Mouse (Mus musculus): ENCODE data around the gene 2010300C02Rik. TPM values are rescaled to one million over a fixed set of nuclear protein-coding genes. Genes with fewer than 3 reads are reported as not detected.

Gene 2010300C02Rik
- total and polyA plus RNA-seq, 2 experiments from 2014 or later: 6.9 to 7.9 TPM

DNA sequence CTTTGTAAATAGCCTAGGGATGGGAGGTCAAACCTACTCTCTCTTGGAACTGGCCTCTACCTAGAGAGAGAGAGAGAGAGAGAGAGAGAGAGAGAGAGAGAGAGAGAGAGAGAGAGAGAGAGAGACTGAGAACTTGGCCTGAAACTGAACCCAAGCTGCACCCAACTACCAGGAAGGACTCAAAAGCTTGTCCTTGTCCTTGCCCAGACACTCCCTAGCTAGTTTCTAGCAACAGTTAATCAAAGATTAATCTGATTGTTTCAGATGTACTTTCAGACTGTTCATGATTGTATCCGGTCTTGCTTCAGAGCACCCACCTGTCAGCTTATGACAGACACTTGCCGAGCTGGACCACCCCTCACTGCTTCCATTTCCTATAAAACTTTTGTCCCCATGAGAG lies 153.5 kb downstream of the 2010300C02Rik start:
- DNase-seq (ENCODE audit: low spot score) (no peak), ATAC-seq (ENCODE audit: low FRiP score) (no peak)
- no peaks in the 10 kb centered on the region for H3K27me3 ChIP-seq (ENCODE audit: insufficient read depth, low read length)
- no peaks in the 10 kb centered on the region for H3K9me3 ChIP-seq (ENCODE audit: low read length)
- H3K27ac ChIP-seq (ENCODE audit: low read depth, low read length): no peak overlapping the region
- no peak for TF ChIP-seq CTCF (IDR thresholded peaks at IDR 0.05)
- no peak overlapping the region for H3K4me3 ChIP-seq (ENCODE audit: low read depth, low read length)
- H3K36me3 ChIP-seq (ENCODE audit: insufficient read depth, low read length): no peaks in the 10 kb centered on the region
- no peak overlapping the region for H3K9ac ChIP-seq (replicated peaks; ENCODE audit: low read length, poor library complexity, severe bottlenecking)
- 80% methylated on average over 2 of the region's 2 CpGs for WGBS
- H3K4me1 ChIP-seq (ENCODE audit: insufficient read depth, low read length): no peaks in the 10 kb centered on the region
- H3K4me2 ChIP-seq (ENCODE audit: low read depth, low read length, poor library complexity, severe bottlenecking): no peak overlapping the region

DNA sequence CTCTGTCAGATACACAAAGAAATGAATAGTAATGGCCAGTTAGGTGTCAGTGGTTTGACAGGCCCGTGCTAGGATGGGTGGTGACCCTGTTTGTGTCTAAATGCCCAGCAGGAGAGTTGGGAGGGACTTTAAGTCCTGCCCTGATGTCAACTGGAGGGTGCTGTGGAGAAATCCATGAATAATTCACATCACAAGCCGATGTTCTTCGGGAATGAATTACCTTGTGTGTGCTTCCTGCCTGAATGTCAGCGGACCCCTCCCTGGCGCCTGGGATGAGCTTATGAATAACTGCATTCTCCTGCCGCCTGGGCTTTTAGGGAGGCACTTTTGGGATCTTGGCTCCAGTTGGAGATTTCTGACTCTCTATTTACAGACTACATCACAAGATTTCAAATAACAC lies 154.5 kb downstream of the 2010300C02Rik start:
- no peaks in the 10 kb centered on the region for H3K27me3 ChIP-seq (ENCODE audit: insufficient read depth, low read length)
- H3K4me1 ChIP-seq (ENCODE audit: insufficient read depth, low read length): no peaks in the 10 kb centered on the region
- TF ChIP-seq CTCF (IDR thresholded peaks at IDR 0.05): no peak
- H3K27ac ChIP-seq (ENCODE audit: low read depth, low read length): no peak overlapping the region
- WGBS: 19% methylated on average over 6 of the region's 6 CpGs
- H3K36me3 ChIP-seq (ENCODE audit: insufficient read depth, low read length): no peaks in the 10 kb centered on the region
- ATAC-seq (ENCODE audit: low FRiP score) (no peak), DNase-seq (ENCODE audit: low spot score) (peak; percentile 52)
- no peak overlapping the region for H3K4me2 ChIP-seq (ENCODE audit: low read depth, low read length, poor library complexity, severe bottlenecking)
- H3K9me3 ChIP-seq (ENCODE audit: low read length): no peaks in the 10 kb centered on the region
- no peak overlapping the region for H3K9ac ChIP-seq (replicated peaks; ENCODE audit: low read length, poor library complexity, severe bottlenecking)
- H3K4me3 ChIP-seq (ENCODE audit: low read depth, low read length): no peak overlapping the region

DNA sequence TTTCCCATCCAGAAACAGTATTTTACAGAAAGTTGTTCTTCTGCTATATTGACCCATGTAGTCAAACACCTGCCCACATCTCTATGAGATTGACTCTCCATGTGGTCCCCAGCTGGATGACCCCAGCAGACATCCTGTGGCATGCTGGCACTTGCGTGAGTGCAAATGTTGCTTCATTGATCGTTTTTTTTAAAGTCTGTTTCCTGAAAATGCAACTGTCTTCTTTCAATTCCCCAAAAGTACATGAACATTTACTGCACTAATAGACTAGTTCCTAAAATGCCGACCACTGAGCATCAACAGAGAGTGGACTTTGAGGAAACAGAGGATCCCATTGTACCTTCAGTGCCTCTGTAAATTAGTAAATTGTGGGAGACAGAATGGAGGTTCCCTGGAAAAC lies 157.9 kb downstream of the 2010300C02Rik start:
- Histone ChIP-seq H3K4me1 (ENCODE audit: insufficient read depth, low read length) (no peaks in the 10 kb centered on the region), H3K27me3 (ENCODE audit: insufficient read depth, low read length) (no peaks in the 10 kb centered on the region), H3K9ac (replicated peaks; ENCODE audit: low read length, poor library complexity, severe bottlenecking) (no peak overlapping the region), H3K9me3 (ENCODE audit: low read length) (no peaks in the 10 kb centered on the region), H3K4me3 (ENCODE audit: low read depth, low read length) (no peak overlapping the region), H3K4me2 (ENCODE audit: low read depth, low read length, poor library complexity, severe bottlenecking) (no peak overlapping the region), H3K27ac (ENCODE audit: low read depth, low read length) (no peak overlapping the region), H3K36me3 (ENCODE audit: insufficient read depth, low read length) (no peaks in the 10 kb centered on the region)
- no peak for TF ChIP-seq CTCF (IDR thresholded peaks at IDR 0.05)
- no peak for DNase-seq (ENCODE audit: low spot score)
- WGBS: 87% methylated on average over 3 of the region's 3 CpGs
- no peak for ATAC-seq (ENCODE audit: low FRiP score)

Other genes with a start within 250 kb of the 2010300C02Rik start
- gene Mgat4a, start 179.1 kb downstream of the 2010300C02Rik start, total RNA-seq (2014; rRNA removed): 27.8 and 28.1 TPM in 2 replicates
- gene Mgat4a, start 179.1 kb downstream of the 2010300C02Rik start, polyA plus RNA-seq (2015; fragmentation: Nextera tagmentation; extraction: Ambion mirVana): 8.1 and 9.2 TPM in 2 replicates
- 7.5 and 11.0 TPM in 2 replicates for gene Tsga10, start 146.3 kb upstream of the 2010300C02Rik start, total RNA-seq (2014; rRNA removed)
- 6.2 and 7.5 TPM in 2 replicates for gene Tsga10, start 146.3 kb upstream of the 2010300C02Rik start, polyA plus RNA-seq (2015; fragmentation: Nextera tagmentation; extraction: Ambion mirVana)
- gene Lipt1, start 151.7 kb upstream of the 2010300C02Rik start, total RNA-seq (2014; rRNA removed): 5.7 and 11.6 TPM in 2 replicates
- 6.8 and 7.3 TPM in 2 replicates for gene Lipt1, start 151.7 kb upstream of the 2010300C02Rik start, polyA plus RNA-seq (2015; fragmentation: Nextera tagmentation; extraction: Ambion mirVana)
- 3.0 and 6.3 TPM in 2 replicates for gene Mitd1, start 170.3 kb upstream of the 2010300C02Rik start, total RNA-seq (2014; rRNA removed)
- 8.6 and 10.6 TPM in 2 replicates for gene Mitd1, start 170.3 kb upstream of the 2010300C02Rik start, polyA plus RNA-seq (2015; fragmentation: Nextera tagmentation; extraction: Ambion mirVana)
- 72.4 and 91.7 TPM in 2 replicates for gene Mrpl30, start 170.4 kb upstream of the 2010300C02Rik start, total RNA-seq (2014; rRNA removed)
- gene Mrpl30, start 170.4 kb upstream of the 2010300C02Rik start, polyA plus RNA-seq (2015; fragmentation: Nextera tagmentation; extraction: Ambion mirVana): 275 and 280 TPM in 2 replicates
- gene Lyg2, start 196.4 kb upstream of the 2010300C02Rik start, total RNA-seq (2014; rRNA removed): not detected in 2 replicates
- gene Lyg2, start 196.4 kb upstream of the 2010300C02Rik start, polyA plus RNA-seq (2015; fragmentation: Nextera tagmentation; extraction: Ambion mirVana): 0.06 and 0.07 TPM in 2 replicates
- gene Lyg1, start 237.7 kb upstream of the 2010300C02Rik start, total RNA-seq (2014; rRNA removed): not detected in 2 replicates
- gene Lyg1, start 237.7 kb upstream of the 2010300C02Rik start, polyA plus RNA-seq (2015; fragmentation: Nextera tagmentation; extraction: Ambion mirVana): not detected in 2 replicates